Mouse (Mus musculus): ENCODE data around the gene Samd14. TPM values are rescaled to one million over a fixed set of nuclear protein-coding genes. Genes with fewer than 3 reads are reported as not detected.

The Samd14 gene
- polyA plus RNA-seq, 1 experiment from 2014 or later: 135 TPM

- Histone ChIP-seq H3K4me2 (ENCODE audit: low read length) (peak overlapping the region; percentile 77), H3K9me3 (ENCODE audit: control insufficient read depth, low read length) (no peaks in the 10 kb centered on the region), H3K36me3 (ENCODE audit: control insufficient read depth, insufficient read depth, low read length) (peaks cover 36% of the 10 kb centered on the region), H3K4me3 (replicated peaks; ENCODE audit: low read depth, low read length) (peak overlapping the region; percentile 97), H3K4me1 (ENCODE audit: control insufficient read depth, insufficient read depth, low read length) (peaks cover 52% of the 10 kb centered on the region), H3K27ac (replicated peaks; ENCODE audit: low read depth, low read length) (peak overlapping the region; percentile 47; the same call in 1 of the 2 replicates), H3K9ac (replicated peaks; ENCODE audit: low read length) (peak overlapping the region; percentile 99; the same call in 1 of the 2 replicates), H3K27me3 (ENCODE audit: control insufficient read depth, insufficient read depth, low read length) (no peaks in the 10 kb centered on the region)
- ATAC-seq (ENCODE audit: low FRiP score, low TSS enrichment) (no peak), DNase-seq (peak; percentile 72)
- WGBS: 24% methylated on average over 3 of the region's 3 CpGs
Observed at GRCm38 (mm10) chr11:95012487-95012886, 2.8 kb downstream of the Samd14 start.

DNA sequence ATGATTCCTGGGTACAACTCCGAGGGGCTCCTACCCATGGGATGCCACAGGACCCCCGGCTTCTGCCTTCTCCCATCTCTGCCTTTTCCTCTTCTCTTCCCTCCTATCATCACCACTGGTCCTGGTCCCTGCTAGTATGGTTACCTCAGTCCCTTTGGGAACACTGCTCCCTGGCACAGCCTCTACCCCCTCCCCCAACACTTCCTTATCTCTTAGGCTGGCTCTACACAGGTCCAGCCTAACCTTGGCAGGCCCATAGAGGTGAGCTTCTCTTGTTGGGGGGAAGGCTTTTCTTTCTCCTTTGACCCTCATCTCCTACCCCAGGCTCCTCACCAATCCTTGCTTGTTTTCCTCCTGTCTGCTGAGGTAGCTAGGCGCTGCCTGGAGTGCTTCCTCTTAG, 5.8 kb downstream of the Samd14 start:
- H3K27me3 ChIP-seq (ENCODE audit: control insufficient read depth, insufficient read depth, low read length): no peaks in the 10 kb centered on the region
- no peak overlapping the region for H3K4me2 ChIP-seq (ENCODE audit: low read length)
- H3K9me3 ChIP-seq (ENCODE audit: control insufficient read depth, low read length): no peaks in the 10 kb centered on the region
- no peak overlapping the region for H3K4me3 ChIP-seq (replicated peaks; ENCODE audit: low read depth, low read length)
- no peak overlapping the region for H3K9ac ChIP-seq (replicated peaks; ENCODE audit: low read length)
- ATAC-seq (ENCODE audit: low FRiP score, low TSS enrichment) (no peak), DNase-seq (no peak)
- H3K27ac ChIP-seq (replicated peaks; ENCODE audit: low read depth, low read length): no peak overlapping the region
- 77% methylated on average over 3 of the region's 3 CpGs for WGBS
- peaks cover 37% of the 10 kb centered on the region for H3K4me1 ChIP-seq (ENCODE audit: control insufficient read depth, insufficient read depth, low read length)
- peaks cover 62% of the 10 kb centered on the region for H3K36me3 ChIP-seq (ENCODE audit: control insufficient read depth, insufficient read depth, low read length)

GRCm38 (mm10) chr11:95022237-95022992, 12.7 kb downstream of the Samd14 start:
- no peak overlapping the region for H3K27ac ChIP-seq (replicated peaks; ENCODE audit: low read depth, low read length)
- peaks cover 84% of the 10 kb centered on the region for H3K36me3 ChIP-seq (ENCODE audit: control insufficient read depth, insufficient read depth, low read length)
- H3K9me3 ChIP-seq (ENCODE audit: control insufficient read depth, low read length): no peaks in the 10 kb centered on the region
- no peak overlapping the region for H3K9ac ChIP-seq (replicated peaks; ENCODE audit: low read length)
- H3K4me1 ChIP-seq (ENCODE audit: control insufficient read depth, insufficient read depth, low read length): no peaks in the 10 kb centered on the region
- 82% methylated on average over 10 of the region's 10 CpGs for WGBS
- no peak for DNase-seq
- no peak overlapping the region for H3K4me3 ChIP-seq (replicated peaks; ENCODE audit: low read depth, low read length)
- no peak for ATAC-seq (ENCODE audit: low FRiP score, low TSS enrichment)
- H3K4me2 ChIP-seq (ENCODE audit: low read length): no peak overlapping the region
- no peaks in the 10 kb centered on the region for H3K27me3 ChIP-seq (ENCODE audit: control insufficient read depth, insufficient read depth, low read length)

- no peaks in the 10 kb centered on the region for H3K9me3 ChIP-seq (ENCODE audit: control insufficient read depth, low read length)
- no peak overlapping the region for H3K27ac ChIP-seq (replicated peaks; ENCODE audit: low read depth, low read length)
- H3K4me2 ChIP-seq (ENCODE audit: low read length): no peak overlapping the region
- H3K4me3 ChIP-seq (replicated peaks; ENCODE audit: low read depth, low read length): no peak overlapping the region
- H3K9ac ChIP-seq (replicated peaks; ENCODE audit: low read length): no peak overlapping the region
- H3K4me1 ChIP-seq (ENCODE audit: control insufficient read depth, insufficient read depth, low read length): 0 out of 2 replicates have a peak, but pooled peaks cover 3% of the 10 kb centered on the region
- WGBS: 98% methylated on average over 9 of the region's 9 CpGs
- H3K27me3 ChIP-seq (ENCODE audit: control insufficient read depth, insufficient read depth, low read length): no peaks in the 10 kb centered on the region
- peaks cover 78% of the 10 kb centered on the region for H3K36me3 ChIP-seq (ENCODE audit: control insufficient read depth, insufficient read depth, low read length)
- DNase-seq (no peak), ATAC-seq (ENCODE audit: low FRiP score, low TSS enrichment) (no peak)
Observed at GRCm38 (mm10) chr11:95023481-95023880, 13.8 kb downstream of the Samd14 start.

- ATAC-seq (ENCODE audit: low FRiP score, low TSS enrichment) (no peak), DNase-seq (no peak)
- no peak overlapping the region for H3K4me2 ChIP-seq (ENCODE audit: low read length)
- H3K27ac ChIP-seq (replicated peaks; ENCODE audit: low read depth, low read length): no peak overlapping the region
- H3K9me3 ChIP-seq (ENCODE audit: control insufficient read depth, low read length): no peaks in the 10 kb centered on the region
- H3K36me3 ChIP-seq (ENCODE audit: control insufficient read depth, insufficient read depth, low read length): peaks cover 67% of the 10 kb centered on the region
- H3K9ac ChIP-seq (replicated peaks; ENCODE audit: low read length): no peak overlapping the region
- 0 out of 2 replicates have a peak, but pooled peaks cover 3% of the 10 kb centered on the region for H3K4me1 ChIP-seq (ENCODE audit: control insufficient read depth, insufficient read depth, low read length)
- H3K4me3 ChIP-seq (replicated peaks; ENCODE audit: low read depth, low read length): no peak overlapping the region
- H3K27me3 ChIP-seq (ENCODE audit: control insufficient read depth, insufficient read depth, low read length): no peaks in the 10 kb centered on the region
- WGBS: 76% methylated on average over 29 of the region's 29 CpGs
Observed at GRCm38 (mm10) chr11:95024439-95025184, 14.9 kb downstream of the Samd14 start.

- H3K4me2 ChIP-seq (ENCODE audit: low read length): no peak overlapping the region
- H3K36me3 ChIP-seq (ENCODE audit: control insufficient read depth, insufficient read depth, low read length): peaks cover 59% of the 10 kb centered on the region
- no peak overlapping the region for H3K4me3 ChIP-seq (replicated peaks; ENCODE audit: low read depth, low read length)
- ATAC-seq (ENCODE audit: low FRiP score, low TSS enrichment) (no peak), DNase-seq (no peak)
- H3K4me1 ChIP-seq (ENCODE audit: control insufficient read depth, insufficient read depth, low read length): 0 out of 2 replicates have a peak, but pooled peaks cover 3% of the 10 kb centered on the region
- 0 out of 2 replicates have a peak overlapping the region, but pooled peaks have one; percentile 13 for H3K27ac ChIP-seq (replicated peaks; ENCODE audit: low read depth, low read length)
- no peak overlapping the region for H3K9ac ChIP-seq (replicated peaks; ENCODE audit: low read length)
- 88% methylated on average over 11 of the region's 11 CpGs for WGBS
- H3K27me3 ChIP-seq (ENCODE audit: control insufficient read depth, insufficient read depth, low read length): no peaks in the 10 kb centered on the region
- H3K9me3 ChIP-seq (ENCODE audit: control insufficient read depth, low read length): no peaks in the 10 kb centered on the region
Observed at GRCm38 (mm10) chr11:95025227-95026012, 15.7 kb downstream of the Samd14 start.

DNA sequence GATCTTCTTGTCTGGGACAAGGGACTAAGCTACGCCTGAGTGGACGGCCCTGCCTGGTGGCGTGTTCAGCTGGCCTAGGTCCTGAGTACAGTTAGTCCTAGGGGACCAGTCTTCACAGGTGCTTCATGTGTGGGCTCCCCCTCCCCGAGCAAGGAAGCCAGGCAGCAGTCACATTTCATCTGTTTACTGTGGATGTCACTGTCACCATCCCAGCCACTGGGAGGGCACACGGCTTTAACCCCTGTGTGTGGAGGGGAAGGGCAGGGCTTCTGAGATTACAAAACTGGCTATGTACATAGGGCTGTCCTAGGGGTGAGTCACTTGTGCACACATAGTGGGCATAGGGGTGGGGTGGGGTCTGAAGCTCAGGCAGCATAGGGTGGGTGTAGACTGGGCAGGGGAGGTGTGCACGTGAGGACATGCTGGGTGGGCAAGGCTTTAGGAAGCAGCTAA, 16.4 kb downstream of the Samd14 start:
- Histone ChIP-seq H3K4me3 (replicated peaks; ENCODE audit: low read depth, low read length) (no peak overlapping the region), H3K9me3 (ENCODE audit: control insufficient read depth, low read length) (no peaks in the 10 kb centered on the region), H3K36me3 (ENCODE audit: control insufficient read depth, insufficient read depth, low read length) (peaks cover 52% of the 10 kb centered on the region), H3K9ac (replicated peaks; ENCODE audit: low read length) (no peak overlapping the region), H3K27me3 (ENCODE audit: control insufficient read depth, insufficient read depth, low read length) (no peaks in the 10 kb centered on the region), H3K4me1 (ENCODE audit: control insufficient read depth, insufficient read depth, low read length) (0 out of 2 replicates have a peak, but pooled peaks cover 3% of the 10 kb centered on the region), H3K27ac (replicated peaks; ENCODE audit: low read depth, low read length) (no peak overlapping the region), H3K4me2 (ENCODE audit: low read length) (no peak overlapping the region)
- ATAC-seq (ENCODE audit: low FRiP score, low TSS enrichment) (no peak), DNase-seq (no peak)
- 69% methylated on average over 6 of the region's 6 CpGs for WGBS

- no peaks in the 10 kb centered on the region for H3K9me3 ChIP-seq (ENCODE audit: control insufficient read depth, low read length)
- DNase-seq (no peak), ATAC-seq (ENCODE audit: low FRiP score, low TSS enrichment) (no peak)
- H3K9ac ChIP-seq (replicated peaks; ENCODE audit: low read length): no peak overlapping the region
- WGBS: 92% methylated on average over 6 of the region's 6 CpGs
- 0 out of 2 replicates have a peak, but pooled peaks cover 3% of the 10 kb centered on the region for H3K4me1 ChIP-seq (ENCODE audit: control insufficient read depth, insufficient read depth, low read length)
- H3K36me3 ChIP-seq (ENCODE audit: control insufficient read depth, insufficient read depth, low read length): peaks cover 44% of the 10 kb centered on the region
- no peak overlapping the region for H3K4me2 ChIP-seq (ENCODE audit: low read length)
- H3K27ac ChIP-seq (replicated peaks; ENCODE audit: low read depth, low read length): no peak overlapping the region
- H3K4me3 ChIP-seq (replicated peaks; ENCODE audit: low read depth, low read length): no peak overlapping the region
- no peaks in the 10 kb centered on the region for H3K27me3 ChIP-seq (ENCODE audit: control insufficient read depth, insufficient read depth, low read length)
Observed at GRCm38 (mm10) chr11:95026849-95027248, 17.2 kb downstream of the Samd14 start.

All from midbrain, embryonic 14.5 days (tissue).